Mouse (Mus musculus) neural tube, embryonic 15.5 days (tissue): ENCODE results near the gene Fbxl18. TPM values are rescaled to one million over a fixed set of nuclear protein-coding genes. Genes with fewer than 3 reads are reported as not detected.
"Not testable (repeated sequence)": the region's sequence is repeated elsewhere in the genome, so short reads cannot be mapped to it uniquely, and the experiment has no call there.

Experiments
- ATAC-seq: fragments of 200-750 bp; cut with Nextera tagmentation; 2 replicates; pipeline ENCODE4 v1.8.0; 2017; ENCODE audit warnings: mild to moderate bottlenecking, moderate TSS enrichment, moderate library complexity; ENCODE audit not compliant: low FRiP score
- H3K27ac ChIP-seq: fragments of 300-500 bp; sonication (generic); replicated peaks from 2 replicates; pipeline ENCODE4 v1.5.1; 2015; ENCODE audit warnings: mild to moderate bottlenecking, inconsistent platforms
- H3K27me3 ChIP-seq: fragments of 300-500 bp; sonication (generic); replicated peaks from 2 replicates; pipeline ENCODE4 v1.6.1; 2015; ENCODE audit warnings: inconsistent platforms
- H3K36me3 ChIP-seq: fragments of 300-500 bp; sonication (generic); 2 replicates; pipeline ENCODE4 v1.6.1; 2015; ENCODE audit warnings: inconsistent platforms
- H3K4me1 ChIP-seq: fragments of 300-500 bp; sonication (generic); 2 replicates; pipeline ENCODE4 v1.6.1; 2015; ENCODE audit warnings: inconsistent platforms
- H3K4me2 ChIP-seq: fragments of 300-500 bp; sonication (generic); 2 replicates; pipeline ENCODE4 v1.6.1; 2015; ENCODE audit warnings: inconsistent platforms, mild to moderate bottlenecking, moderate library complexity
- H3K4me3 ChIP-seq: fragments of 300-500 bp; sonication (generic); replicated peaks from 2 replicates; pipeline ENCODE4 v1.5.1; 2015; ENCODE audit warnings: mild to moderate bottlenecking, inconsistent platforms
- H3K9ac ChIP-seq: fragments of 300-500 bp; sonication (generic); replicated peaks from 2 replicates; pipeline ENCODE4 v1.6.1; 2015; ENCODE audit warnings: mild to moderate bottlenecking, inconsistent platforms
- H3K9me3 ChIP-seq: fragments of 300-500 bp; sonication (generic); replicated peaks from 2 replicates; pipeline ENCODE4 v1.6.1; 2016; ENCODE audit warnings: inconsistent platforms
- WGBS: fragments of 180-500 bp; shearing (Covaris S2); methylation state at CpG from one replicate; pipeline ENCODE4 v1.1.7; 2015; ENCODE audit warnings: mixed read lengths; 5-methylcytosine and 5-hydroxymethylcytosine counted together
- polyA plus RNA-seq: library from polyadenylated mRNA; unstranded; fragments of >200 nt; fragmentation: Nextera tagmentation; extraction: Ambion mirVana; gene quantifications from 2 replicates; pipeline ENCODE4 v1.2.1, GENCODE M21; 2015

Gene Fbxl18
- polyA plus RNA-seq, 1 experiment from 2014 or later = 29.4 TPM

GRCm38 (mm10) chr5:142850916-142851680 lies 44.1 kb downstream of the Fbxl18 start:
- Histone ChIP-seq H3K9me3 (no peaks in the 10 kb centered on the region), H3K4me3 (no peak overlapping the region), H3K4me2 (no peak overlapping the region), H3K27me3 (no peaks in the 10 kb centered on the region), H3K36me3 (no peaks in the 10 kb centered on the region), H3K27ac (no peak overlapping the region), H3K4me1 (no peaks in the 10 kb centered on the region), H3K9ac (no peak overlapping the region)
- WGBS = 85% methylated on average over 7 of the region's 7 CpGs
- no peak for ATAC-seq

GRCm38 (mm10) chr5:142850476-142850875 lies 44.7 kb downstream of the Fbxl18 start:
- Histone ChIP-seq H3K27me3 (no peaks in the 10 kb centered on the region), H3K27ac (no peak overlapping the region), H3K9ac (no peak overlapping the region), H3K4me1 (no peaks in the 10 kb centered on the region), H3K36me3 (no peaks in the 10 kb centered on the region), H3K9me3 (no peaks in the 10 kb centered on the region), H3K4me2 (no peak overlapping the region), H3K4me3 (no peak overlapping the region)
- 86% methylated on average over 9 of the region's 9 CpGs for WGBS
- no peak for ATAC-seq

GRCm38 (mm10) chr5:142848911-142849310 lies 46.3 kb downstream of the Fbxl18 start:
- Histone ChIP-seq H3K9me3 (no peaks in the 10 kb centered on the region), H3K4me3 (no peak overlapping the region), H3K36me3 (no peaks in the 10 kb centered on the region), H3K9ac (no peak overlapping the region), H3K4me2 (no peak overlapping the region), H3K27me3 (no peaks in the 10 kb centered on the region), H3K4me1 (no peaks in the 10 kb centered on the region), H3K27ac (no peak overlapping the region)
- ATAC-seq = no peak
- 94% methylated on average over 7 of the region's 7 CpGs for WGBS

GRCm38 (mm10) chr5:142848149-142848548 lies 47.1 kb downstream of the Fbxl18 start:
- Histone ChIP-seq H3K36me3 (no peaks in the 10 kb centered on the region), H3K27me3 (no peaks in the 10 kb centered on the region), H3K4me2 (no peak overlapping the region), H3K9me3 (no peaks in the 10 kb centered on the region), H3K9ac (no peak overlapping the region), H3K27ac (no peak overlapping the region), H3K4me1 (no peaks in the 10 kb centered on the region), H3K4me3 (no peak overlapping the region)
- no peak for ATAC-seq
- 69% methylated on average over 3 of the region's 3 CpGs for WGBS

GRCm38 (mm10) chr5:142844467-142844866 lies 50.8 kb downstream of the Fbxl18 start:
- ATAC-seq = no peak
- no peaks in the 10 kb centered on the region for H3K9me3 ChIP-seq
- H3K4me2 ChIP-seq = no peak overlapping the region
- no peak overlapping the region for H3K4me3 ChIP-seq
- H3K27me3 ChIP-seq = no peaks in the 10 kb centered on the region
- 64% methylated on average over 8 of the region's 8 CpGs for WGBS
- no peaks in the 10 kb centered on the region for H3K36me3 ChIP-seq
- no peaks in the 10 kb centered on the region; the same call in 1 of the 2 replicates for H3K4me1 ChIP-seq
- no peak overlapping the region for H3K27ac ChIP-seq
- no peak overlapping the region for H3K9ac ChIP-seq

GRCm38 (mm10) chr5:142842137-142842642 lies 53.0 kb downstream of the Fbxl18 start:
- Histone ChIP-seq H3K4me2 (no peak overlapping the region), H3K4me1 (no peaks in the 10 kb centered on the region; the same call in 1 of the 2 replicates), H3K27ac (no peak overlapping the region), H3K4me3 (no peak overlapping the region), H3K9me3 (no peaks in the 10 kb centered on the region), H3K9ac (no peak overlapping the region), H3K36me3 (no peaks in the 10 kb centered on the region), H3K27me3 (no peaks in the 10 kb centered on the region)
- ATAC-seq = no peak
- 16% methylated on average over 7 of the region's 7 CpGs for WGBS

- no peaks in the 10 kb centered on the region for H3K9me3 ChIP-seq
- H3K27me3 ChIP-seq = no peaks in the 10 kb centered on the region
- ATAC-seq = no peak
- no peak overlapping the region for H3K27ac ChIP-seq
- no peaks in the 10 kb centered on the region for H3K36me3 ChIP-seq
- no peak overlapping the region for H3K4me2 ChIP-seq
- H3K9ac ChIP-seq = no peak overlapping the region
- no peaks in the 10 kb centered on the region; the same call in 1 of the 2 replicates for H3K4me1 ChIP-seq
- no peak overlapping the region for H3K4me3 ChIP-seq
- 84% methylated on average over 8 of the region's 8 CpGs for WGBS
These were observed 53.7 kb downstream of the Fbxl18 start for GRCm38 (mm10) chr5:142841372-142842136.

GRCm38 (mm10) chr5:142837427-142837826 lies 57.8 kb downstream of the Fbxl18 start:
- H3K27me3 ChIP-seq, H3K36me3 ChIP-seq, H3K4me2 ChIP-seq, H3K27ac ChIP-seq, H3K4me1 ChIP-seq, H3K4me3 ChIP-seq, H3K9ac ChIP-seq, ATAC-seq, H3K9me3 ChIP-seq: not testable (repeated sequence)
- WGBS = 93% methylated on average over 2 of the region's 2 CpGs

GRCm38 (mm10) chr5:142836891-142837290 lies 58.3 kb downstream of the Fbxl18 start:
- no peak overlapping the region for H3K9ac ChIP-seq
- WGBS = 81% methylated on average over 6 of the region's 6 CpGs
- H3K4me1 ChIP-seq = no peaks in the 10 kb centered on the region; the same call in 1 of the 2 replicates
- no peaks in the 10 kb centered on the region for H3K27me3 ChIP-seq
- no peaks in the 10 kb centered on the region for H3K36me3 ChIP-seq
- H3K27ac ChIP-seq = no peak overlapping the region
- no peak overlapping the region for H3K4me3 ChIP-seq
- no peaks in the 10 kb centered on the region for H3K9me3 ChIP-seq
- H3K4me2 ChIP-seq = no peak overlapping the region
- ATAC-seq = no peak

- no peaks in the 10 kb centered on the region for H3K4me1 ChIP-seq
- 65% methylated on average over 8 of the region's 8 CpGs for WGBS
- ATAC-seq = no peak
These were observed 61.4 kb downstream of the Fbxl18 start for GRCm38 (mm10) chr5:142833646-142834438.

GRCm38 (mm10) chr5:142826131-142826530 lies 69.1 kb downstream of the Fbxl18 start:
- no peaks in the 10 kb centered on the region for H3K9me3 ChIP-seq
- no peak overlapping the region for H3K9ac ChIP-seq
- no peak overlapping the region for H3K4me3 ChIP-seq
- H3K27me3 ChIP-seq = no peaks in the 10 kb centered on the region
- no peak overlapping the region for H3K4me2 ChIP-seq
- no peaks in the 10 kb centered on the region for H3K36me3 ChIP-seq
- peaks cover 44% of the 10 kb centered on the region for H3K4me1 ChIP-seq
- WGBS = 84% methylated on average over 4 of the region's 4 CpGs
- H3K27ac ChIP-seq = no peak overlapping the region
- ATAC-seq = no peak

More at GRCm38 (mm10) chr5:142833646-142834438, 61.4 kb downstream of the Fbxl18 start:
- Histone ChIP-seq H3K9me3 (no peaks in the 10 kb centered on the region), H3K27ac (no peak overlapping the region), H3K4me2 (no peak overlapping the region), H3K4me3 (no peak overlapping the region), H3K27me3 (no peaks in the 10 kb centered on the region), H3K36me3 (no peaks in the 10 kb centered on the region), H3K9ac (no peak overlapping the region)
